Mouse (Mus musculus) limb, embryonic 14.5 days (tissue): ENCODE results near the gene Fat3. TPM values are rescaled to one million over a fixed set of nuclear protein-coding genes. Genes with fewer than 3 reads are reported as not detected.

Experiments used
- ATAC-seq: fragments of 200-750 bp; cut with Nextera tagmentation; 2 replicates; pipeline ENCODE4 v1.8.0; 2017; ENCODE audit warnings: low read depth, moderate number of reproducible peaks, moderate TSS enrichment; ENCODE audit not compliant: low FRiP score
- DNase-seq: peaks from one replicate; pipeline ENCODE4 v3.0.0-alpha.2; 2015; ENCODE audit warnings: low spot score
- H3K27ac ChIP-seq: fragments of 300-500 bp; sonication (generic); replicated peaks from 2 replicates; pipeline ENCODE4 v1.5.1; 2014; ENCODE audit warnings: low read depth, mild to moderate bottlenecking, low read length, moderate library complexity, mixed read lengths
- H3K27me3 ChIP-seq: fragments of 300-500 bp; sonication (generic); 2 replicates; pipeline ENCODE4 v1.6.1; 2014; ENCODE audit warnings: low read length, mixed read lengths; ENCODE audit not compliant: control insufficient read depth, insufficient read depth
- H3K36me3 ChIP-seq: fragments of 300-500 bp; sonication (generic); 2 replicates; pipeline ENCODE4 v1.6.1; 2014; ENCODE audit warnings: mild to moderate bottlenecking, low read length, moderate library complexity, mixed read lengths; ENCODE audit not compliant: control insufficient read depth, insufficient read depth
- H3K4me1 ChIP-seq: fragments of 300-500 bp; sonication (generic); 2 replicates; pipeline ENCODE4 v1.6.1; 2014; ENCODE audit warnings: antibody characterized with exemption, low read length, mixed read lengths; ENCODE audit not compliant: control insufficient read depth, insufficient read depth
- H3K4me2 ChIP-seq: fragments of 300-500 bp; sonication (generic); replicated peaks from 2 replicates; pipeline ENCODE4 v1.6.1; 2014; ENCODE audit warnings: low read depth, mild to moderate bottlenecking, low read length, moderate library complexity; ENCODE audit not compliant: severe bottlenecking
- H3K4me3 ChIP-seq: fragments of 300-500 bp; sonication (generic); replicated peaks from 2 replicates; pipeline ENCODE4 v1.5.1; 2014; ENCODE audit warnings: low read length
- H3K9ac ChIP-seq: fragments of 300-500 bp; sonication (generic); 2 replicates; pipeline ENCODE4 v1.6.1; 2014; ENCODE audit warnings: mild to moderate bottlenecking, low read depth, low read length, moderate library complexity; ENCODE audit not compliant: severe bottlenecking
- H3K9me3 ChIP-seq: fragments of 300-500 bp; sonication (generic); 2 replicates; pipeline ENCODE4 v1.6.1; 2016; ENCODE audit warnings: low read length; ENCODE audit not compliant: control insufficient read depth
- POLR2A ChIP-seq: fragments of 200-500 bp; IDR thresholded peaks from 2 replicates; pipeline ENCODE4 v1.8.0; 2012; ENCODE audit warnings: inconsistent platforms, mild to moderate bottlenecking, moderate library complexity, borderline replicate concordance; ENCODE audit not compliant: insufficient read depth, insufficient read length; ENCODE audit errors: extremely low read depth
- WGBS: fragments of 180-500 bp; shearing (Covaris S2); extraction: QIAGEN DNeasy Blood & Tissue Kit; methylation state at CpG from one replicate; pipeline ENCODE4 v1.1.7; 2014; 5-methylcytosine and 5-hydroxymethylcytosine counted together
- polyA plus RNA-seq, 2 experiments: library from polyadenylated mRNA; depleted of rRNA in 1 of 2; stranded (reverse) in 1 of 2; unstranded in 1 of 2; fragments of >200 nt; fragmentation: Nextera tagmentation in 1 of 2; extraction: Ambion mirVana in 1 of 2; gene quantifications; 2 replicates each; pipeline versions ENCODE4 v1.2.1 to v1.2.3; 2012 to 2014

The Fat3 gene
- polyA plus RNA-seq, 2 experiments: 5.4 to 9.2 TPM

DNA sequence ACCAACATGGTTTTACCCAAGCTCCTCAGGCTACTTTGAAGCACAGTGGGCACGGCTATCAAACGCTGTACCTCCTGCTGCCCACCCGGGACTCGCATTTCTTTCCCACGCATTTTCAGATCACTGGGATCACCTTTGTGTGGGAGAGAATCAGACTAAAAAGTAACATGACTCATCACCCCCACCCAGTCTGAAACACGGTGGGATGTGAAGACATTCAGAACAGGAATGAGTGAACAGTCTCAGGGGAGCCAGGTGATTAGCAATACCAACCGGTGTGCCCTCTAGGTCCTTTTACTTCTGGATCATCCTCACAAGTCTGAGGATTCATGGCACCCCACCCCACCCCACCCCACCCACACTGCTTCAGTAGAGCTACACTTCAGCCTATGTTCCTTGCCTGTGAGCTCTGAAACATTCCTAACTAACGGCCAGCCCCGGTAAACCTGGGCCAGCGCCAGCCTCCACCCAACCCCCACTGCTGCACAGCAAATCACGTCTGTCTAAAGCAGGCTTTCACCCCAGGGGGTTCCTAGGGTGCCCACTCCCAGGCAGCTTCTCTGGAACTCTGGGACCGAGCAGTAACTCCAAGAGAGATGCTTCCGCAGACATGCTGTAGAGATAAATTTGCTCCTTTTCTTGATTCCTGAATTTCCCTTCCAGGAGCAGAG is 1.7 kb upstream of the Fat3 start:
- ATAC-seq (no peak), DNase-seq (no peak)
- H3K9me3 ChIP-seq: no peaks in the 10 kb centered on the region
- H3K4me2 ChIP-seq: peak overlapping the region; percentile 85
- WGBS: 9% methylated on average over 13 of the region's 13 CpGs
- peaks cover 11% of the 10 kb centered on the region for H3K4me1 ChIP-seq
- peak overlapping the region; percentile 52 for H3K4me3 ChIP-seq
- peaks cover 5% of the 10 kb centered on the region; the same call in 1 of the 2 replicates for H3K27me3 ChIP-seq
- H3K27ac ChIP-seq: peak overlapping the region; percentile 39; the same call in 1 of the 2 replicates
- TF ChIP-seq POLR2A: no peak
- H3K36me3 ChIP-seq: no peaks in the 10 kb centered on the region
- H3K9ac ChIP-seq: 0 out of 2 replicates have a peak overlapping the region, but pooled peaks have one; percentile 31

- Histone ChIP-seq H3K4me1 (peaks cover 11% of the 10 kb centered on the region), H3K9ac (peak overlapping the region; percentile 58), H3K27me3 (peaks cover 5% of the 10 kb centered on the region; the same call in 1 of the 2 replicates), H3K4me2 (peak overlapping the region; percentile 85), H3K9me3 (no peaks in the 10 kb centered on the region), H3K27ac (peak overlapping the region; percentile 39), H3K4me3 (peak overlapping the region; percentile 52), H3K36me3 (no peaks in the 10 kb centered on the region)
- DNase-seq (peak; percentile 79), ATAC-seq (peak; percentile 75)
- under 1% methylated on average over 37 of the region's 52 CpGs for WGBS
- no peak for TF ChIP-seq POLR2A
Measured at GRCm38 (mm10) chr9:16501990-16502672, 1.0 kb upstream of the Fat3 start.

GRCm38 (mm10) chr9:16500382-16501185 is 501 bp downstream of the Fat3 start:
- Histone ChIP-seq H3K4me3 (peak overlapping the region; percentile 52), H3K4me1 (peaks cover 11% of the 10 kb centered on the region), H3K27ac (peak overlapping the region; percentile 59), H3K27me3 (peaks cover 5% of the 10 kb centered on the region; the same call in 1 of the 2 replicates), H3K9ac (peak overlapping the region; percentile 58), H3K9me3 (no peaks in the 10 kb centered on the region), H3K36me3 (no peaks in the 10 kb centered on the region), H3K4me2 (peak overlapping the region; percentile 85)
- TF ChIP-seq POLR2A: no peak
- ATAC-seq: peak; percentile 32
- DNase-seq: peak; percentile 58
- under 1% methylated on average over 41 of the region's 41 CpGs for WGBS

DNA sequence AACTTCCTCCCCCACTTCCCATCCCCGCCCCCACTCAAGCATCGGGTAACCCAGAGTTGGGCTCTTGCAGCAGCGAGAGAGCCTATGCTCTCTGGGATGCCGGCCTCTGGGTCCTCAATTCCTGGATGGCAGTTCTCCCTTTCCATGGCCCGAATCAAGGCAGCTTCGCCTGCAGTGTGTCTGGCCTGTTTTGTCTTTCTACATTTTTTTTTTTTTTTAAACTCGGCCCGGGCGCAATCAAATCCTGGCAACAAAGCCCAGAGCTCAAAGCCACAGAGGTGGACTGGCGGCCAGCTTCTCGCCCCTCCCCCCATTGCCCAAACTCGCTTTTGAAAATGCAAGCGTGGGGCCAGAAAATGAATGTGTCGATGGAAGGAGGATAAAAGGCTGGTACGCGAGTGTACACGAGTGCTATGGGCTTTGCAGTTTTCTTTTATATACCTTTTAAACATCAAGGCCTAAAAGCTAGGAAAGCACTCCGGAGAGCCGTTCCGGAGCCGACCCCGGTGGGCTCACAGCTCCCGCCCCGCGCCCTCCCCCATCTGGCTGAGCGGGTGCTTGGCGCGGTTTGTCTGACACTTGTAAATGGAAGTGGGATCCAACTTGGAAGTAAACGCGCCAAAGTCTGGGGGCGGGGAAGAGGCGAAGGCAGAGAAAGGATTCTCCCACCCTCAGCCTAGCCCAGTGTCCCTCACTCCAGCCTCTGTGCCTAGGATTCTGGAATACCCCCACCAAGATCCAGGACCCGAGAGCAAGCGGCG is 1.3 kb downstream of the Fat3 start:
- Histone ChIP-seq H3K9ac (peak overlapping the region; percentile 58), H3K4me3 (peak overlapping the region; percentile 52), H3K36me3 (no peaks in the 10 kb centered on the region), H3K4me2 (peak overlapping the region; percentile 85), H3K4me1 (peaks cover 11% of the 10 kb centered on the region), H3K9me3 (no peaks in the 10 kb centered on the region), H3K27me3 (peaks cover 5% of the 10 kb centered on the region; the same call in 1 of the 2 replicates), H3K27ac (peak overlapping the region; percentile 65)
- 0% methylated on average over 33 of the region's 35 CpGs for WGBS
- ATAC-seq (peak; percentile 40), DNase-seq (peak; percentile 54)
- 0 out of 2 replicates have a peak, but pooled peaks have one; percentile 26 for TF ChIP-seq POLR2A

DNA sequence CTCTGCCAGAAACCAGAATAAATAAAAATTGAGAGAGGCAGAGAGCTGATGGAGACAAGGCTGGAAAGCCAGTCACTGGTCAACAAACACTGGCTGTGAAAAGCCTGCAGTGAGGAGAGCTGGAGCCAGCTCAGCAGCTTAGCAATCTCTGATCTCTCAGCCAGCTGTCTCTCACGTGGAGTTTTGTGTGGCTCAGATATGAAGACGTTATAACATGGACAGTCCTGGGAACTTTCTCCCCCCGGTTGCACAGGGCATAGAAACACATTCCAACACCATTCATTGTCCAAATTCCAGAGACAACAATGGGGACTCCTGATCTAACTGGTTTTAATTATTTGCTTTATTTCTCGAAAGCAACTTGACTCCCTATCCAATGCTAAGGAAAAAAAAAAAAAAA is 2.2 kb downstream of the Fat3 start:
- Histone ChIP-seq H3K9me3 (no peaks in the 10 kb centered on the region), H3K9ac (no peak overlapping the region), H3K4me3 (0 out of 2 replicates have a peak overlapping the region, but pooled peaks have one; percentile 52), H3K27me3 (peaks cover 5% of the 10 kb centered on the region; the same call in 1 of the 2 replicates), H3K36me3 (no peaks in the 10 kb centered on the region), H3K4me1 (peaks cover 10% of the 10 kb centered on the region), H3K27ac (no peak overlapping the region), H3K4me2 (peak overlapping the region; percentile 85; the same call in 1 of the 2 replicates)
- no peak for TF ChIP-seq POLR2A
- ATAC-seq: no peak
- peak; percentile 12 for DNase-seq
- 16% methylated on average over 4 of the region's 4 CpGs for WGBS
